8 mouse cellular contexts compared by ENCODE assay signal in the genomic region with DNA sequence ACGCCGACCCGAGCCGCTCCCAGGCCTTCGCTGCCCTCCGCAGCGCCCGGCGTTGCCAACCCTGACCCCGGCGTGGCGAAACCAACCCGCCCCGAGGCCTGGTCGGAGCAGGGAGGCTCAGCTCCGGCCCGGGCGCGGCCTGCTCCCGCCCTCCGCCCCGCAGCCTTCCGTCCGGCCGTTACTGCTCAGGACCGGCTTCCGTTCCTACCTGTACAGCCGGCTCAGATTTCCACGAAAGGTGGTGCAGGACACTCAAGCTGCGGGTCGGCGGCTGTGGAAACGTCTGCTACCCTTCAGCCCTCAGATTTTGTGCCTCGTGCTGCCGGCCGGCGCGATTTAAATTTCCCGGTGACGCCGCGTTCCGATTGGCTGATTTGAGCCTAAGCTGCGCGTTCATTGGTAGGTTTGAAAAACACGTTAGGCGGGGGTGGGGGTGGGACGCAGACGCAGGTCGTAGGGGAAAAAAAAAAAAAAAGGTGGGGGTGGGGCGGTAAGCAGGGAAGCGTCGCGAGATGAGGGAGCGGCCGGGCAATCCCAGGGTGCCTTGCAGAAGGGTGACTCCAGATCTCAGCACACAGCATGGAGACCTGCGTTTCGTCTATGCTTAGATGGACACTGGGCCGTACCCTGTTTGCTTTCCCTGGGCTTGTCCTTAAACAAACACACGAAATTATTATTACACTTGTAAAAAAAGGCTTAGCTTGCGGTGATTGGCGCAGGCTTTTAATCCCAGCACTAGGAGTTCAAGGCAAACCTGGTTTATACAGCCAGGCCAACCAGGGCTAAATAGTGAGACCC. TPM values are rescaled to one million over a fixed set of nuclear protein-coding genes. Genes with fewer than 3 reads are reported as not detected.
DNase-seq lines count a peak whose midpoint lies in the region; ATAC-seq and TF ChIP-seq lines count a peak whose summit lies in the region.

A gene (minus strand): TSS at position 391 of the 798 bp plus-strand sequence.

- H3K27ac ChIP-seq in CH12.LX (ENCODE audit: insufficient read depth, low read depth): peak within 1 kb of the TSS; percentile 79
- peak within 1 kb of the TSS; percentile 93 for H3K27ac ChIP-seq in forebrain, embryonic 12.5 days
- peak within 1 kb of the TSS; percentile 94 for H3K27ac ChIP-seq in heart, postnatal 0 days (ENCODE audit: low read depth)
- peak within 1 kb of the TSS; percentile 93 for H3K27ac ChIP-seq in liver, embryonic 16.5 days (ENCODE audit: low read length)
- peak within 1 kb of the TSS; percentile 88 for H3K27ac ChIP-seq in neural tube, embryonic 13.5 days (replicated peaks)
- peak within 1 kb of the TSS; percentile 96 for H3K27ac ChIP-seq in testis, adult 2 months (ENCODE audit: control insufficient read depth, insufficient read depth, low read depth, low read length)

- peak; percentile 98 for DNase-seq in CH12.LX (ENCODE audit: extremely low read depth)
- DNase-seq in c-Kit-positive CD71-positive TER-119-negative erythroid progenitor cells, embryonic 14.5 days (ENCODE audit: low read depth): peak; percentile 88
- peak; percentile 93 for DNase-seq in heart, postnatal 0 days (ENCODE audit: low spot score)
- peak; percentile 93 to 95 for DNase-seq in kidney, postnatal 4 days

- peaks cover 49% of the 10 kb centered on the region for H3K79me2 ChIP-seq in CH12.LX (replicated peaks; ENCODE audit: control insufficient read depth, extremely low read depth, insufficient read depth, poor library complexity, severe bottlenecking)

- peaks cover 9 to 40% of the 10 kb centered on the region in 2 experiments for H3K4me1 ChIP-seq in CH12.LX (ENCODE audit: control insufficient read depth in 1 of 2, insufficient read depth in 2 of 2)
- H3K4me1 ChIP-seq in forebrain, embryonic 12.5 days: peaks cover 32% of the 10 kb centered on the region
- peaks cover 14% of the 10 kb centered on the region for H3K4me1 ChIP-seq in heart, postnatal 0 days (ENCODE audit: control insufficient read depth, insufficient read depth)
- peaks cover 28% of the 10 kb centered on the region for H3K4me1 ChIP-seq in liver, embryonic 16.5 days (ENCODE audit: control insufficient read depth, low read depth, low read length)
- H3K4me1 ChIP-seq in neural tube, embryonic 13.5 days (replicated peaks): peaks cover 24% of the 10 kb centered on the region
- no peaks in the 10 kb centered on the region; the same call in 1 of the 2 replicates for H3K4me1 ChIP-seq in testis, adult 2 months (ENCODE audit: control insufficient read depth, insufficient read depth, low read length)

- peak; percentile 99 for TF ChIP-seq POLR2A in CH12.LX (IDR thresholded peaks at IDR 0.05; ENCODE audit: low read depth, low read length)
- TF ChIP-seq POLR2A in testis, adult 2 months (IDR thresholded peaks at IDR 0.05; ENCODE audit: control insufficient read depth, low read depth, low read length): peak; percentile 94

- dilution Hi-C loops in CH12.LX (cut with MboI; ENCODE audit: extremely low pct_ligation_motif_present, extremely low pct_unique_long_range_greater_than_20kb, low sequenced_read_pairs): no loop called here

- TF ChIP-seq RAD21 in CH12.LX (IDR thresholded peaks at IDR 0.05; ENCODE audit: low read depth, low read length): no peak

- peak within 1 kb of the TSS; percentile 96 for H3K4me2 ChIP-seq in CH12.LX (ENCODE audit: insufficient read depth, low read depth, poor library complexity, severe bottlenecking)
- peak within 1 kb of the TSS; percentile 60 for H3K4me2 ChIP-seq in forebrain, embryonic 12.5 days
- H3K4me2 ChIP-seq in heart, postnatal 0 days (ENCODE audit: low read depth, low read length): peak within 1 kb of the TSS; percentile 63
- H3K4me2 ChIP-seq in liver, embryonic 16.5 days (ENCODE audit: low read depth, low read length): peak within 1 kb of the TSS; percentile 80
- peak within 1 kb of the TSS; percentile 82 for H3K4me2 ChIP-seq in neural tube, embryonic 13.5 days

- ATAC-seq in forebrain, embryonic 12.5 days (ENCODE audit: low FRiP score): peak; percentile 94
- ATAC-seq in heart, postnatal 0 days (ENCODE audit: insufficient read depth, low read depth): peak; percentile 89
- ATAC-seq in liver, embryonic 16.5 days (ENCODE audit: low read depth): peak; percentile 90
- ATAC-seq in neural tube, embryonic 13.5 days (ENCODE audit: low read depth): peak; percentile 94

- TF ChIP-seq CTCF in CH12.LX (conservative IDR thresholded peaks at IDR 0.05 in 1 of 2, IDR thresholded peaks at IDR 0.05 in 1 of 2; ENCODE audit: low read depth in 2 of 2, low read length in 2 of 2): no peak
- no peak for TF ChIP-seq CTCF in heart, postnatal 0 days (IDR thresholded peaks at IDR 0.05; ENCODE audit: low read depth)
- no peak for TF ChIP-seq CTCF in testis, adult 2 months (IDR thresholded peaks at IDR 0.05; ENCODE audit: control insufficient read depth, insufficient read depth, insufficient replicate concordance, low read depth, low read length)

- H3K9me3 ChIP-seq in CH12.LX (replicated peaks; ENCODE audit: low read length): no peaks in the 10 kb centered on the region
- H3K9me3 ChIP-seq in forebrain, embryonic 12.5 days: no peaks in the 10 kb centered on the region
- H3K9me3 ChIP-seq in heart, postnatal 0 days (replicated peaks; ENCODE audit: control insufficient read depth, low read length): no peaks in the 10 kb centered on the region
- H3K9me3 ChIP-seq in liver, embryonic 16.5 days (replicated peaks; ENCODE audit: control insufficient read depth, low read length): no peaks in the 10 kb centered on the region
- H3K9me3 ChIP-seq in neural tube, embryonic 13.5 days: no peaks in the 10 kb centered on the region

- WGBS in forebrain, embryonic 12.5 days: under 1% methylated on average over 62 of the region's 62 CpGs
- under 1% methylated on average over 62 of the region's 62 CpGs for WGBS in heart, postnatal 0 days
- WGBS in liver, embryonic 16.5 days (ENCODE audit: insufficient replicate concordance): under 1% methylated on average over 62 of the region's 62 CpGs
- WGBS in neural tube, embryonic 13.5 days: under 1% methylated on average over 62 of the region's 62 CpGs

- H3K9ac ChIP-seq in CH12.LX (ENCODE audit: insufficient read depth, low read depth): peak within 1 kb of the TSS; percentile 99
- peak within 1 kb of the TSS; percentile 97 for H3K9ac ChIP-seq in forebrain, embryonic 12.5 days
- H3K9ac ChIP-seq in heart, postnatal 0 days (replicated peaks; ENCODE audit: low read depth, low read length): peak within 1 kb of the TSS; percentile 93
- peak within 1 kb of the TSS; percentile 98 for H3K9ac ChIP-seq in liver, embryonic 16.5 days (ENCODE audit: low read depth, low read length)
- peak within 1 kb of the TSS; percentile 85 for H3K9ac ChIP-seq in neural tube, embryonic 13.5 days

- peak within 1 kb of the TSS; percentile 74 to 96 (median 88) for H3K4me3 ChIP-seq in CH12.LX (replicated peaks in 1 of 3; ENCODE audit: low read depth in 2 of 3, low read length in 2 of 3, poor library complexity in 1 of 3)
- peak within 1 kb of the TSS; percentile 99 for H3K4me3 ChIP-seq in forebrain, embryonic 12.5 days (replicated peaks)
- H3K4me3 ChIP-seq in heart, postnatal 0 days (ENCODE audit: low read depth, low read length): peak within 1 kb of the TSS; percentile 98
- peak within 1 kb of the TSS; percentile 96 for H3K4me3 ChIP-seq in liver, embryonic 16.5 days (ENCODE audit: low read depth, low read length)
- peak within 1 kb of the TSS; percentile 97 for H3K4me3 ChIP-seq in neural tube, embryonic 13.5 days
- peak within 1 kb of the TSS; percentile 96 for H3K4me3 ChIP-seq in testis, adult 2 months (ENCODE audit: control insufficient read depth, low read depth, low read length)

- H3K36me3 ChIP-seq in CH12.LX (replicated peaks in 1 of 2; ENCODE audit: control insufficient read depth in 1 of 2, insufficient read depth in 1 of 2, low read length in 1 of 2): peaks cover 26 to 31% of the 10 kb centered on the region in 2 experiments
- H3K36me3 ChIP-seq in forebrain, embryonic 12.5 days (replicated peaks): peaks cover 30% of the 10 kb centered on the region
- peaks cover 30% of the 10 kb centered on the region for H3K36me3 ChIP-seq in heart, postnatal 0 days (replicated peaks; ENCODE audit: control insufficient read depth, insufficient read depth, low read length)
- H3K36me3 ChIP-seq in liver, embryonic 16.5 days (ENCODE audit: control insufficient read depth, insufficient read depth): peaks cover 28% of the 10 kb centered on the region
- peaks cover 25% of the 10 kb centered on the region for H3K36me3 ChIP-seq in neural tube, embryonic 13.5 days
- no peaks in the 10 kb centered on the region for H3K36me3 ChIP-seq in testis, adult 2 months (ENCODE audit: control insufficient read depth, insufficient read depth, low read length)

- no peak for TF ChIP-seq EP300 in CH12.LX (IDR thresholded peaks at IDR 0.05; ENCODE audit: low read length)
- peak; percentile 63; the same call in 1 of the 2 replicates for TF ChIP-seq EP300 in heart, postnatal 0 days (IDR thresholded peaks at IDR 0.05; ENCODE audit: low read depth)

- H3K27me3 ChIP-seq in CH12.LX (replicated peaks): no peaks in the 10 kb centered on the region
- H3K27me3 ChIP-seq in forebrain, embryonic 12.5 days: no peaks in the 10 kb centered on the region
- H3K27me3 ChIP-seq in heart, postnatal 0 days (ENCODE audit: control insufficient read depth, insufficient read depth, low read length): no peaks in the 10 kb centered on the region
- no peaks in the 10 kb centered on the region for H3K27me3 ChIP-seq in liver, embryonic 16.5 days (ENCODE audit: control insufficient read depth, insufficient read depth, low read depth, low read length)
- H3K27me3 ChIP-seq in neural tube, embryonic 13.5 days: no peaks in the 10 kb centered on the region
- H3K27me3 ChIP-seq in testis, adult 2 months (ENCODE audit: control insufficient read depth, insufficient read depth, low read length): no peaks in the 10 kb centered on the region

- in situ Hi-C loops in CH12.LX (cut with MboI; ENCODE audit: low pct_ligation_motif_present, low pct_unique_long_range_greater_than_20kb, low sequenced_read_pairs): no loop called here

TF ChIP-seq in CH12.LX, 34 proteins besides CTCF, POLR2A, EP300 and RAD21 (continues in another document):
- TF ChIP-seq IRF4 (IDR thresholded peaks at IDR 0.05; ENCODE audit: low read depth, low read length) (peak; percentile 44; the same call in 1 of the 2 replicates), PAX5 (IDR thresholded peaks at IDR 0.05; ENCODE audit: low read length) (no peak), TBP (conservative IDR thresholded peaks at IDR 0.05; ENCODE audit: low read depth, low read length) (peak; percentile 95), MAFK (IDR thresholded peaks at IDR 0.05; ENCODE audit: insufficient replicate concordance, low read length) (no peak)

RNA-seq across cellular contexts. Expression of the gene that starts here (rescaled TPM):
- total RNA-seq in CH12.LX (2012; rRNA removed) (327 and 495 TPM in 2 replicates), CH12.LX (2014; rRNA removed) (734 and 759 TPM in 2 replicates)
- polyA plus RNA-seq in CH12.LX (2012; ENCODE audit: insufficient read length, low read depth): 536 and 582 TPM in 2 replicates
- polyA plus RNA-seq in forebrain, embryonic 12.5 days (2016; fragmentation: Nextera tagmentation; extraction: Ambion mirVana): 567 and 599 TPM in 2 replicates
- 177 and 180 TPM in 2 replicates for total RNA-seq in heart, postnatal 0 days (2014; rRNA removed; ENCODE audit: low replicate concordance)
- polyA plus RNA-seq in heart, postnatal 0 days (2015; fragmentation: Nextera tagmentation; extraction: Ambion mirVana): 109 and 124 TPM in 2 replicates
- 216 and 237 TPM in 2 replicates for polyA plus RNA-seq in liver, embryonic 16.5 days (2015; fragmentation: Nextera tagmentation; extraction: Ambion mirVana)
- polyA plus RNA-seq in neural tube, embryonic 13.5 days (2015; fragmentation: Nextera tagmentation; extraction: Ambion mirVana): 165 and 181 TPM in 2 replicates
- polyA plus RNA-seq in testis, adult 2 months (2012; rRNA removed): 36.5 and 150 TPM in 2 replicates

Comparison
In these comparisons a context has a peak if more than half of its experiments do, and no peak if none do; other contexts are left out.
1. Peak in every context shown above with its lines: DNase-seq, ATAC-seq, H3K4me3 ChIP-seq and H3K27ac ChIP-seq.